In the genomic region with DNA sequence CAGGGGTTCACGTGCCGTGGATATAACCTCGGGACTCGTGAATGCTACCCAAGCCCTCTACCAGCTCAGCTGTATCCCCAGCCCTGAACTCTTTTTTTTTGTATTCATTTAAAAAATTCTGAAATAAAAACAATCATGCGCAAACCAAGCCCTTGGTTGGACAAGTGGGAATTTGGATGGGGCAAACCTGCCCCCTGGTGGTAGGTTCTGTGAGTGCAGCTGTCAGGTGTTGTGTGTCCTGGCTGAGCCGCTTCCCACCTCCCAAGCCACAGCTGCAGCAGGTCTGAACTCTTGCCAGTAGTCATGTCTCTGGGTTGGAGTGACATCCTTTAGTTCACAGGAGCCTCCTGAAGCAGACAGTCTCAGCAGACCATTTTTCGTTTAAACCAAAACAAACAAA, we compare ENCODE assay signal across 9 mouse cellular contexts. TPM values are rescaled to one million over a fixed set of nuclear protein-coding genes. Genes with fewer than 3 reads are reported as not detected.
DNase-seq lines count a peak whose midpoint lies in the region; ATAC-seq and TF ChIP-seq lines count a peak whose summit lies in the region.
"Had no signal": no experiment of that assay in that cellular context is flagged by ENCODE, and none has a peak within 500 bp of the region (broad histone marks: within the 10 kb centered on the region; RNA-seq: fewer than 3 reads in every experiment).

No protein-coding gene starts in this region.

- no peak overlapping the region; the same call in 1 of the 2 replicates for H3K9ac ChIP-seq in intestine, postnatal 0 days (ENCODE audit: low read depth, low read length)
- no peak overlapping the region for H3K9ac ChIP-seq in intestine, embryonic 16.5 days (ENCODE audit: low read depth, low read length)
- 0 out of 2 replicates have a peak overlapping the region, but pooled peaks have one; percentile 11 for H3K9ac ChIP-seq in heart, embryonic 13.5 days

- WGBS in intestine, postnatal 0 days, result 23% methylated on average over 7 of the region's 7 CpGs
- 25% methylated on average over 7 of the region's 7 CpGs for WGBS in intestine, embryonic 16.5 days
- 26% methylated on average over 7 of the region's 7 CpGs for WGBS in heart, embryonic 13.5 days

- no peaks in the 10 kb centered on the region for H3K4me1 ChIP-seq in intestine, postnatal 0 days (replicated peaks; ENCODE audit: control insufficient read depth, insufficient read depth, low read length)
- peaks cover 7% of the 10 kb centered on the region for H3K4me1 ChIP-seq in intestine, embryonic 16.5 days (ENCODE audit: control insufficient read depth, insufficient read depth, low read length)
- H3K4me1 ChIP-seq in heart, embryonic 13.5 days, result peaks cover 48% of the 10 kb centered on the region

- no peaks in the 10 kb centered on the region for H3K9me3 ChIP-seq in intestine, postnatal 0 days (ENCODE audit: control insufficient read depth)
- no peaks in the 10 kb centered on the region for H3K9me3 ChIP-seq in intestine, embryonic 16.5 days (ENCODE audit: control insufficient read depth, low read length)
- no peaks in the 10 kb centered on the region; the same call in 1 of the 2 replicates for H3K9me3 ChIP-seq in heart, embryonic 13.5 days

- no peak overlapping the region for H3K27ac ChIP-seq in intestine, postnatal 0 days (ENCODE audit: low read depth, low read length)
- no peak overlapping the region for H3K27ac ChIP-seq in intestine, embryonic 16.5 days (ENCODE audit: low read length)
- H3K27ac ChIP-seq in heart, embryonic 13.5 days (replicated peaks), result peak overlapping the region; percentile 97
- H3K27ac ChIP-seq: embryonic facial prominence, embryonic 13.5 days had no signal

- DNase-seq in ZHBTc4 (ENCODE audit: low read depth, low spot score), result peak; percentile 88
- peak; percentile 58 to 60 for DNase-seq in layer of hippocampus, postnatal 36 days
- DNase-seq in naive thymus-derived CD4-positive, alpha-beta T cell, adult 2 months (ENCODE audit: low read depth), result peak; percentile 92
- peak; percentile 89 for DNase-seq in testis, postnatal 10 days (ENCODE audit: low spot score)

- ATAC-seq in intestine, postnatal 0 days, result no peak
- no peak for ATAC-seq in intestine, embryonic 16.5 days
- peak; percentile 53 for ATAC-seq in common myeloid progenitor, adult 5-6 weeks (replicated peaks; ENCODE audit: low read depth, poor library complexity, severe bottlenecking)
- ATAC-seq in heart, embryonic 13.5 days (ENCODE audit: extremely low read depth, insufficient number of reproducible peaks, low FRiP score, low TSS enrichment), result no peak

- peak; percentile 92 for TF ChIP-seq CTCF in intestine, postnatal 0 days (IDR thresholded peaks at IDR 0.05; ENCODE audit: low read depth)

- no peak overlapping the region for H3K4me3 ChIP-seq in intestine, postnatal 0 days (ENCODE audit: low read depth, low read length)
- H3K4me3 ChIP-seq in intestine, embryonic 16.5 days (ENCODE audit: low read length), result no peak overlapping the region
- H3K4me3 ChIP-seq in heart, embryonic 13.5 days, result no peak overlapping the region
- H3K4me3 ChIP-seq: embryonic facial prominence, embryonic 13.5 days had no signal

- H3K27me3 ChIP-seq in intestine, postnatal 0 days (replicated peaks; ENCODE audit: control insufficient read depth, insufficient read depth, low read length), result 0 out of 2 replicates have a peak, but pooled peaks cover 8% of the 10 kb centered on the region
- no peaks in the 10 kb centered on the region for H3K27me3 ChIP-seq in intestine, embryonic 16.5 days (replicated peaks; ENCODE audit: control insufficient read depth, insufficient read depth, low read length)
- H3K27me3 ChIP-seq in heart, embryonic 13.5 days (replicated peaks), result peaks cover 10% of the 10 kb centered on the region

- no peaks in the 10 kb centered on the region for H3K36me3 ChIP-seq in intestine, postnatal 0 days (ENCODE audit: control insufficient read depth, insufficient read depth)
- no peaks in the 10 kb centered on the region for H3K36me3 ChIP-seq in intestine, embryonic 16.5 days (ENCODE audit: control insufficient read depth, insufficient read depth, low read length)
- H3K36me3 ChIP-seq in heart, embryonic 13.5 days, result no peaks in the 10 kb centered on the region
- H3K36me3 ChIP-seq: embryonic facial prominence, embryonic 13.5 days had no signal

- H3K4me2 ChIP-seq in intestine, postnatal 0 days (replicated peaks; ENCODE audit: low read depth), result no peak overlapping the region
- no peak overlapping the region for H3K4me2 ChIP-seq in intestine, embryonic 16.5 days (ENCODE audit: low read depth, low read length)
- H3K4me2 ChIP-seq in heart, embryonic 13.5 days, result no peak overlapping the region
- H3K4me2 ChIP-seq: embryonic facial prominence, embryonic 13.5 days had no signal

RNA-seq across cellular contexts. Expression of a gene that starts 4.4 kb away (rescaled TPM):
- polyA plus RNA-seq in intestine, postnatal 0 days (2015; fragmentation: Nextera tagmentation; extraction: Ambion mirVana), result 9.2 and 9.6 TPM in 2 replicates
- polyA plus RNA-seq in intestine, embryonic 16.5 days (2015; fragmentation: Nextera tagmentation; extraction: Ambion mirVana), result 14.0 and 16.5 TPM in 2 replicates
- total RNA-seq in common myeloid progenitor, adult 5-6 weeks (2017), result 27.9 and 36.1 TPM in 2 replicates
- 13.4 and 13.5 TPM in 2 replicates for polyA plus RNA-seq in heart, embryonic 13.5 days (2015; fragmentation: Nextera tagmentation; extraction: Ambion mirVana)
- 10 to 100 TPM; 16.7 to 21.5 TPM for total RNA-seq in layer of hippocampus, postnatal 36 days (2021)

RNA-seq across cellular contexts. Expression of a gene that starts 22.9 kb away (rescaled TPM):
- polyA plus RNA-seq in intestine, postnatal 0 days (2015; fragmentation: Nextera tagmentation; extraction: Ambion mirVana), result 1.4 and 1.7 TPM in 2 replicates
- polyA plus RNA-seq in intestine, embryonic 16.5 days (2015; fragmentation: Nextera tagmentation; extraction: Ambion mirVana), result 1.3 and 1.9 TPM in 2 replicates
- total RNA-seq in common myeloid progenitor, adult 5-6 weeks (2017), result not detected in 2 replicates
- polyA plus RNA-seq in heart, embryonic 13.5 days (2015; fragmentation: Nextera tagmentation; extraction: Ambion mirVana), result 108 and 136 TPM in 2 replicates
- not detected for total RNA-seq in layer of hippocampus, postnatal 36 days (2021)

RNA-seq across cellular contexts. Expression of a gene that starts 38.2 kb away (rescaled TPM):
- 6.8 and 7.6 TPM in 2 replicates for polyA plus RNA-seq in intestine, postnatal 0 days (2015; fragmentation: Nextera tagmentation; extraction: Ambion mirVana)
- 3.6 and 5.0 TPM in 2 replicates for polyA plus RNA-seq in intestine, embryonic 16.5 days (2015; fragmentation: Nextera tagmentation; extraction: Ambion mirVana)
- total RNA-seq in common myeloid progenitor, adult 5-6 weeks (2017), result not detected in 2 replicates
- 4.3 and 5.0 TPM in 2 replicates for polyA plus RNA-seq in heart, embryonic 13.5 days (2015; fragmentation: Nextera tagmentation; extraction: Ambion mirVana)
- total RNA-seq in layer of hippocampus, postnatal 36 days (2021), result 1 to 10 TPM; 2.7 to 7.4 TPM

RNA-seq across cellular contexts. Expression of a gene that starts 45.3 kb away (rescaled TPM):
- not detected in 2 replicates for polyA plus RNA-seq in intestine, postnatal 0 days (2015; fragmentation: Nextera tagmentation; extraction: Ambion mirVana)
- polyA plus RNA-seq in intestine, embryonic 16.5 days (2015; fragmentation: Nextera tagmentation; extraction: Ambion mirVana), result not detected in 2 replicates
- total RNA-seq in common myeloid progenitor, adult 5-6 weeks (2017), result not detected in 2 replicates
- polyA plus RNA-seq in heart, embryonic 13.5 days (2015; fragmentation: Nextera tagmentation; extraction: Ambion mirVana), result not detected in 2 replicates
- total RNA-seq in layer of hippocampus, postnatal 36 days (2021), result not detected
- polyA plus RNA-seq: embryonic facial prominence, embryonic 13.5 days had no signal

RNA-seq across cellular contexts. Expression of a gene that starts 46.7 kb away (rescaled TPM):
- polyA plus RNA-seq in intestine, postnatal 0 days (2015; fragmentation: Nextera tagmentation; extraction: Ambion mirVana), result 9.4 and 10.5 TPM in 2 replicates
- 13.0 and 14.5 TPM in 2 replicates for polyA plus RNA-seq in intestine, embryonic 16.5 days (2015; fragmentation: Nextera tagmentation; extraction: Ambion mirVana)
- 8.6 and 13.1 TPM in 2 replicates for total RNA-seq in common myeloid progenitor, adult 5-6 weeks (2017)
- 9.2 and 9.9 TPM in 2 replicates for polyA plus RNA-seq in heart, embryonic 13.5 days (2015; fragmentation: Nextera tagmentation; extraction: Ambion mirVana)
- total RNA-seq in layer of hippocampus, postnatal 36 days (2021), result 10 to 100 TPM; 10.2 to 11.4 TPM

Comparison
In these comparisons a context has a peak if more than half of its experiments do, and no peak if none do; other contexts are left out.
1. RNA of a gene that starts 22.9 kb away (polyA plus RNA-seq): 108 to 136 TPM in heart, embryonic 13.5 days; 1.4 to 1.7 TPM in intestine, postnatal 0 days and 1.3 to 1.9 TPM in intestine, embryonic 16.5 days; every median in the first group is over 10 times any median in the second.
2. Peak in every context shown above with its lines, with median percentiles within 50 percentile points of each other: DNase-seq.